Mouse (Mus musculus) C2C12 (cell line): ENCODE measurements around the gene Traf3ip1.

ENCODE experiments used
- CEBPB ChIP-seq: IDR thresholded peaks from one replicate; pipeline ENCODE4 v1.6.1; 2011; ENCODE audit warnings: low read depth, mild to moderate bottlenecking, control low read depth, moderate library complexity
- CTCF ChIP-seq: IDR thresholded peaks from one replicate; pipeline ENCODE4 v1.5.1; 2011; ENCODE audit not compliant: control insufficient read depth, insufficient read depth, insufficient read length
- FOSL1 ChIP-seq: IDR thresholded peaks from one replicate; pipeline ENCODE4 v1.8.0; 2011; ENCODE audit warnings: mild to moderate bottlenecking, low read length; ENCODE audit not compliant: poor library complexity, insufficient read depth, severe bottlenecking
- MAX ChIP-seq: IDR thresholded peaks from one replicate; pipeline ENCODE4 v1.6.1; 2011; ENCODE audit warnings: mild to moderate bottlenecking, control low read depth
- MYOD1 ChIP-seq: IDR thresholded peaks from one replicate; pipeline ENCODE4 v1.6.1; 2011; ENCODE audit warnings: low read depth; ENCODE audit not compliant: control insufficient read depth, insufficient read length
- MYOG ChIP-seq: IDR thresholded peaks from one replicate; pipeline ENCODE4 v1.6.1; 2011; ENCODE audit not compliant: control insufficient read depth, insufficient read length; ENCODE audit errors: extremely low read depth
- USF1 ChIP-seq: IDR thresholded peaks from one replicate; pipeline ENCODE4 v1.6.1; 2011; ENCODE audit warnings: low read depth, mild to moderate bottlenecking, control low read depth, moderate library complexity

DNA sequence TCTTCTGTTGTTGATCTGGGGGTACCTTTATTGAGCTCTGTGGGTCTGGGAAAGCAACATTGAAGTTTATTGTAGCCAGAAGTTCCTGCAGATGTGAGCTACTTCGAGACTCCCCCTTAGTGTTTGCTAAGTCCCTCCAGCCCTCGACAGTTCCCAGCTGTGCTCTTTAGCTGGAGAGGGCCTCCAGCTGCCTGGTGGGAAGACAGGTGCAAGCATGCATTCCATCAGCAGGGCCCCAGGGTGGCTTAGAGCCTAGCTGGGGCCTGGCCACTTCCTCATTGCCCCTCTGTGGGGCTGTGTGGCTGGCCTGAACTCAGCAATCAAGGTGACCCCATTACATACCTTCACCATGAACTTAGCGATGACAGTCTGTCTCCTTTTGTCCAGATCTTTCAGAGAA is 10.2 kb downstream of the Traf3ip1 start:
- TF ChIP-seq CTCF = no peak
- no peak for TF ChIP-seq MYOD1
- TF ChIP-seq MYOG = no peak
- TF ChIP-seq MAX = no peak
- TF ChIP-seq USF1 = no peak
- TF ChIP-seq CEBPB = no peak
- no peak for TF ChIP-seq FOSL1
